Mouse (Mus musculus) kidney, embryonic 15.5 days (tissue): ENCODE measurements around the gene Zfp322a. TPM values are rescaled to one million over a fixed set of nuclear protein-coding genes. Genes with fewer than 3 reads are reported as not detected.
"Not testable (repeated sequence)": the region's sequence is repeated elsewhere in the genome, so short reads cannot be mapped to it uniquely, and the experiment has no call there.

Source experiments
- ATAC-seq: fragments of 200-750 bp; cut with Nextera tagmentation; replicated peaks from 2 replicates; pipeline ENCODE4 v1.8.0; 2017; ENCODE audit warnings: moderate TSS enrichment; ENCODE audit not compliant: low FRiP score
- H3K27ac ChIP-seq: fragments of 300-500 bp; sonication (generic); 2 replicates; pipeline ENCODE4 v1.5.1; 2015; ENCODE audit warnings: mild to moderate bottlenecking, inconsistent platforms
- H3K27me3 ChIP-seq: fragments of 300-500 bp; sonication (generic); 2 replicates; pipeline ENCODE4 v1.6.1; 2015; ENCODE audit warnings: inconsistent platforms
- H3K36me3 ChIP-seq: fragments of 300-500 bp; sonication (generic); 2 replicates; pipeline ENCODE4 v1.6.1; 2015; ENCODE audit warnings: inconsistent platforms
- H3K4me1 ChIP-seq: fragments of 300-500 bp; sonication (generic); 2 replicates; pipeline ENCODE4 v1.6.1; 2015; ENCODE audit warnings: inconsistent platforms
- H3K4me2 ChIP-seq: fragments of 300-500 bp; sonication (generic); 2 replicates; pipeline ENCODE4 v1.6.1; 2015; ENCODE audit warnings: moderate library complexity, mild to moderate bottlenecking, inconsistent platforms
- H3K4me3 ChIP-seq: fragments of 300-500 bp; sonication (generic); replicated peaks from 2 replicates; pipeline ENCODE4 v1.5.1; 2015; ENCODE audit warnings: mild to moderate bottlenecking, inconsistent platforms
- H3K9ac ChIP-seq: fragments of 300-500 bp; sonication (generic); 2 replicates; pipeline ENCODE4 v1.6.1; 2015; ENCODE audit warnings: mild to moderate bottlenecking, inconsistent platforms
- H3K9me3 ChIP-seq: fragments of 300-500 bp; sonication (generic); replicated peaks from 2 replicates; pipeline ENCODE4 v1.6.1; 2016; ENCODE audit warnings: inconsistent platforms
- WGBS: fragments of 180-500 bp; shearing (Covaris S2); methylation state at CpG from one replicate; pipeline ENCODE4 v1.1.7; 2015; ENCODE audit warnings: mixed read lengths; 5-methylcytosine and 5-hydroxymethylcytosine counted together
- polyA plus RNA-seq: library from polyadenylated mRNA; unstranded; fragments of >200 nt; fragmentation: Nextera tagmentation; extraction: Ambion mirVana; gene quantifications from 2 replicates; pipeline ENCODE4 v1.2.1, GENCODE M21; 2015

Zfp322a gene
- polyA plus RNA-seq: 48.8 and 48.9 TPM in 2 replicates

GRCm38 (mm10) chr13:23368583-23369420 is at the start of gene Zfp322a:
Zfp322a (minus strand) TSS chr13:23369208.
- WGBS: under 1% methylated on average over 55 of the region's 55 CpGs
- peak; percentile 100 for ATAC-seq
- peak within 1 kb of the TSS; percentile 72 for H3K4me2 ChIP-seq

GRCm38 (mm10) chr13:23412630-23413521 is 43.9 kb upstream of the Zfp322a start:
- H3K4me1 ChIP-seq: peaks cover 22% of the 10 kb centered on the region
- peak; percentile 63 for ATAC-seq
- peak overlapping the region; percentile 71 for H3K4me2 ChIP-seq
- 3% methylated on average over 28 of the region's 28 CpGs for WGBS
- no peaks in the 10 kb centered on the region; the same call in 1 of the 2 replicates for H3K27me3 ChIP-seq
- H3K9me3 ChIP-seq: no peaks in the 10 kb centered on the region
- H3K36me3 ChIP-seq: 0 out of 2 replicates have a peak, but pooled peaks cover 2% of the 10 kb centered on the region
- H3K4me3 ChIP-seq: peak overlapping the region; percentile 46
- no peak overlapping the region for H3K27ac ChIP-seq
- H3K9ac ChIP-seq: 0 out of 2 replicates have a peak overlapping the region, but pooled peaks have one; percentile 9

More at GRCm38 (mm10) chr13:23368583-23369420, at the start of gene Zfp322a:
- Histone ChIP-seq H3K36me3 (peaks cover 30% of the 10 kb centered on the region), H3K27me3 (no peaks in the 10 kb centered on the region), H3K27ac (peak within 1 kb of the TSS; percentile 98), H3K4me1 (peaks cover 25% of the 10 kb centered on the region), H3K4me3 (peak within 1 kb of the TSS; percentile 81), H3K9ac (peak within 1 kb of the TSS; percentile 78), H3K9me3 (no peaks in the 10 kb centered on the region)

- Histone ChIP-seq H3K27me3 (no peaks in the 10 kb centered on the region; the same call in 1 of the 2 replicates), H3K9ac (peak overlapping the region; percentile 9; the same call in 1 of the 2 replicates), H3K27ac (no peak overlapping the region), H3K4me3 (peak overlapping the region; percentile 46), H3K4me2 (peak overlapping the region; percentile 71), H3K36me3 (no peaks in the 10 kb centered on the region), H3K4me1 (peaks cover 22% of the 10 kb centered on the region), H3K9me3 (no peaks in the 10 kb centered on the region)
- 2% methylated on average over 20 of the region's 20 CpGs for WGBS
- 0 out of 2 replicates have a peak, but pooled peaks have one; percentile 37 for ATAC-seq
These were observed 43.2 kb upstream of the Zfp322a start for GRCm38 (mm10) chr13:23412211-23412629.

- Histone ChIP-seq H3K4me3 (peak overlapping the region; percentile 46), H3K27ac (no peak overlapping the region), H3K4me1 (peaks cover 22% of the 10 kb centered on the region), H3K27me3 (peaks cover under 1% of the 10 kb centered on the region), H3K4me2 (peak overlapping the region; percentile 71), H3K9ac (peak overlapping the region; percentile 9; the same call in 1 of the 2 replicates), H3K9me3 (no peaks in the 10 kb centered on the region), H3K36me3 (no peaks in the 10 kb centered on the region)
- 8% methylated on average over 29 of the region's 29 CpGs for WGBS
- peak; percentile 42; the same call in 1 of the 2 replicates for ATAC-seq
These were observed 42.6 kb upstream of the Zfp322a start for GRCm38 (mm10) chr13:23411311-23412210.

- no peak; the same call in 1 of the 2 replicates for ATAC-seq
- H3K4me1 ChIP-seq: peaks cover 22% of the 10 kb centered on the region
- no peaks in the 10 kb centered on the region for H3K36me3 ChIP-seq
- no peaks in the 10 kb centered on the region for H3K9me3 ChIP-seq
- WGBS: 56% methylated on average over 9 of the region's 9 CpGs
- H3K9ac ChIP-seq: no peak overlapping the region
- H3K27ac ChIP-seq: peak overlapping the region; percentile 48; the same call in 1 of the 2 replicates
- peaks cover 5% of the 10 kb centered on the region for H3K27me3 ChIP-seq
- no peak overlapping the region for H3K4me2 ChIP-seq
- H3K4me3 ChIP-seq: no peak overlapping the region
These were observed 41.6 kb upstream of the Zfp322a start for GRCm38 (mm10) chr13:23410632-23411031.

- ATAC-seq: no peak
- peaks cover 10% of the 10 kb centered on the region for H3K4me1 ChIP-seq
- H3K36me3 ChIP-seq: no peaks in the 10 kb centered on the region
- H3K9ac ChIP-seq: no peak overlapping the region
- H3K27me3 ChIP-seq: peaks cover 36% of the 10 kb centered on the region
- no peak overlapping the region for H3K27ac ChIP-seq
- 27% methylated on average over 2 of the region's 2 CpGs for WGBS
- peak overlapping the region; percentile 68; the same call in 1 of the 2 replicates for H3K4me2 ChIP-seq
- H3K4me3 ChIP-seq: no peak overlapping the region
- H3K9me3 ChIP-seq: no peaks in the 10 kb centered on the region
These were observed 33.6 kb upstream of the Zfp322a start for GRCm38 (mm10) chr13:23402626-23403025.

- Histone ChIP-seq H3K36me3 (no peaks in the 10 kb centered on the region), H3K27me3 (peaks cover 43% of the 10 kb centered on the region), H3K27ac (no peak overlapping the region), H3K4me2 (peak overlapping the region; percentile 68), H3K4me3 (peak overlapping the region; percentile 44), H3K9me3 (no peaks in the 10 kb centered on the region), H3K9ac (peak overlapping the region; percentile 12; the same call in 1 of the 2 replicates), H3K4me1 (peaks cover 10% of the 10 kb centered on the region)
- 2% methylated on average over 19 of the region's 19 CpGs for WGBS
- peak; percentile 90 for ATAC-seq
These were observed 32.9 kb upstream of the Zfp322a start for GRCm38 (mm10) chr13:23401683-23402527.

GRCm38 (mm10) chr13:23400771-23401682 is 32.0 kb upstream of the Zfp322a start:
- H3K4me3 ChIP-seq: peak overlapping the region; percentile 44
- WGBS: 11% methylated on average over 24 of the region's 24 CpGs

GRCm38 (mm10) chr13:23396913-23397312 is 27.9 kb upstream of the Zfp322a start:
- peaks cover 63% of the 10 kb centered on the region for H3K27me3 ChIP-seq
- peaks cover 19% of the 10 kb centered on the region for H3K4me1 ChIP-seq
- H3K36me3 ChIP-seq, H3K9me3 ChIP-seq, H3K27ac ChIP-seq, ATAC-seq, H3K9ac ChIP-seq: not testable (repeated sequence)
- 13% methylated on average over 14 of the region's 14 CpGs for WGBS
- peak overlapping the region; percentile 75 for H3K4me2 ChIP-seq
- H3K4me3 ChIP-seq: peak overlapping the region; percentile 48; the same call in 1 of the 2 replicates

More at GRCm38 (mm10) chr13:23400771-23401682, 32.0 kb upstream of the Zfp322a start:
- Histone ChIP-seq H3K36me3 (no peaks in the 10 kb centered on the region), H3K9me3 (no peaks in the 10 kb centered on the region), H3K4me2 (peak overlapping the region; percentile 68), H3K9ac (no peak overlapping the region), H3K4me1 (peaks cover 17% of the 10 kb centered on the region), H3K27me3 (peaks cover 45% of the 10 kb centered on the region), H3K27ac (no peak overlapping the region)
- ATAC-seq: no peak
